Mouse (Mus musculus) intestine, postnatal 0 days (tissue): ENCODE results near the gene Kcp. TPM values are rescaled to one million over a fixed set of nuclear protein-coding genes. Genes with fewer than 3 reads are reported as not detected.

Experiments used
- ATAC-seq: fragments of 200-750 bp; cut with Nextera tagmentation; 2 replicates; pipeline ENCODE4 v1.8.0; 2017; ENCODE audit warnings: mild to moderate bottlenecking, moderate TSS enrichment, moderate library complexity
- H3K27ac ChIP-seq: fragments of 300-500 bp; sonication (generic); 2 replicates; pipeline ENCODE4 v1.5.1; 2014; ENCODE audit warnings: mild to moderate bottlenecking, low read depth, low read length, moderate library complexity
- H3K27me3 ChIP-seq: fragments of 300-500 bp; sonication (generic); replicated peaks from 2 replicates; pipeline ENCODE4 v1.6.1; 2014; ENCODE audit warnings: low read length, mixed read lengths; ENCODE audit not compliant: control insufficient read depth, insufficient read depth
- H3K36me3 ChIP-seq: fragments of 300-500 bp; sonication (generic); 2 replicates; pipeline ENCODE4 v1.6.1; 2014; ENCODE audit warnings: mild to moderate bottlenecking, moderate library complexity; ENCODE audit not compliant: control insufficient read depth, insufficient read depth
- H3K4me1 ChIP-seq: fragments of 300-500 bp; sonication (generic); replicated peaks from 2 replicates; pipeline ENCODE4 v1.6.1; 2014; ENCODE audit warnings: antibody characterized with exemption, low read length, mixed read lengths; ENCODE audit not compliant: control insufficient read depth, insufficient read depth
- H3K4me2 ChIP-seq: fragments of 300-500 bp; sonication (generic); replicated peaks from 2 replicates; pipeline ENCODE4 v1.6.1; 2014; ENCODE audit warnings: low read depth, mild to moderate bottlenecking, moderate library complexity
- H3K4me3 ChIP-seq: fragments of 300-500 bp; sonication (generic); 2 replicates; pipeline ENCODE4 v1.5.1; 2014; ENCODE audit warnings: low read depth, low read length
- H3K9ac ChIP-seq: fragments of 300-500 bp; sonication (generic); 2 replicates; pipeline ENCODE4 v1.6.1; 2014; ENCODE audit warnings: mild to moderate bottlenecking, low read depth, low read length
- H3K9me3 ChIP-seq: fragments of 300-500 bp; sonication (generic); 2 replicates; pipeline ENCODE4 v1.6.1; 2016; ENCODE audit warnings: mixed run types; ENCODE audit not compliant: control insufficient read depth
- CTCF ChIP-seq: sonication (generic); IDR thresholded peaks from 2 replicates; pipeline ENCODE4 v1.5.1; 2016; ENCODE audit warnings: low read depth, mild to moderate bottlenecking, control low read depth, antibody characterized with exemption, moderate library complexity
- WGBS: fragments of 180-500 bp; shearing (Covaris S2); extraction: QIAGEN DNeasy Blood & Tissue Kit; methylation state at CpG from one replicate; pipeline ENCODE4 v1.1.7; 2014; 5-methylcytosine and 5-hydroxymethylcytosine counted together
- polyA plus RNA-seq: library from polyadenylated mRNA; unstranded; fragments of >200 nt; fragmentation: Nextera tagmentation; extraction: Ambion mirVana; gene quantifications from 2 replicates; pipeline ENCODE4 v1.2.1, GENCODE M21; 2015

Kcp gene
- polyA plus RNA-seq, 1 experiment from 2014 or later, result 2.7 TPM

DNA sequence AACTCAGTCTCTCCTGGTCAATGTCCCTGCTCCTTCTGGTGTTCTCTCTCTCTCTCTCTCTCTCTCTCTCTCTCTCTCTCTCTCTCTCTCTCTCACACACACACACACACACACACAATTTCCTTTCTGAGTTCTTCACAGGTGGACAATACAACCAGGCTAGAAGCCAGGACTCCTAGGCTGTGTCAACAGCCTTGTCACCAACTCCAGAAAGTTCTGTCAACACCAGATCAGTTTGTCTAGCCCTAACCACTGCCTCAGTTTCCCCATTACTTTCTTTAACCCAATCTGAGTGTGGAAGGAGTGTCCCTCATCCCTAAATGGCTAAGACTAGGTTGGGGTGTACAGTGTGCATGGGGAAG is 75.1 kb downstream of the Kcp start:
- H3K4me3 ChIP-seq, result peak overlapping the region; percentile 62
- TF ChIP-seq CTCF, result no peak
- H3K4me1 ChIP-seq, result no peaks in the 10 kb centered on the region
- ATAC-seq, result no peak
- peak overlapping the region; percentile 65; the same call in 1 of the 2 replicates for H3K9ac ChIP-seq
- H3K9me3 ChIP-seq, result no peaks in the 10 kb centered on the region
- peaks cover 42% of the 10 kb centered on the region for H3K27me3 ChIP-seq
- H3K27ac ChIP-seq, result no peak overlapping the region
- H3K4me2 ChIP-seq, result peak overlapping the region; percentile 85
- no peaks in the 10 kb centered on the region for H3K36me3 ChIP-seq

DNA sequence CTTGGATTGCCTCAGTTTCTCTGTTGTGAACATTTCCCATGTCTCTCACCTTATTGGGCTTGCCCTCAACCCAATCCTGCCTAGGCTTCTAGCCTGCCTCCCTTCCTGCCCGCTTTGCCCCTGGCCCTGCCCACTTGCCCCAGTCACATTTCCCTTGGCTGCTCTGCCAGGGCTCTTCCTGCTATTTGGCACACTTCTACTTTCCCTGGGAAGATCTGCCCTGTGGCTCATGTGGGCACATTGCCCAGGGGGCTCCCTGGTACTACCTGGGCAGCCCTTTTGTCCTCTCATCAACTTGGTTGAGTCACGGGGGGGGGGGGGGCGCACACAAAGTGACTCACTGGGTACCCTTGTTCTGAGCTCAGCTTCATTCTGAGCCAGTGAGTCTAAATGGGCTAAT is 75.6 kb downstream of the Kcp start:
- Histone ChIP-seq H3K9ac (no peak overlapping the region), H3K4me3 (no peak overlapping the region), H3K4me1 (no peaks in the 10 kb centered on the region), H3K27me3 (peaks cover 42% of the 10 kb centered on the region), H3K4me2 (no peak overlapping the region), H3K36me3 (no peaks in the 10 kb centered on the region), H3K9me3 (no peaks in the 10 kb centered on the region), H3K27ac (no peak overlapping the region)
- no peak for ATAC-seq
- TF ChIP-seq CTCF, result no peak
- 66% methylated on average over 3 of the region's 3 CpGs for WGBS

DNA sequence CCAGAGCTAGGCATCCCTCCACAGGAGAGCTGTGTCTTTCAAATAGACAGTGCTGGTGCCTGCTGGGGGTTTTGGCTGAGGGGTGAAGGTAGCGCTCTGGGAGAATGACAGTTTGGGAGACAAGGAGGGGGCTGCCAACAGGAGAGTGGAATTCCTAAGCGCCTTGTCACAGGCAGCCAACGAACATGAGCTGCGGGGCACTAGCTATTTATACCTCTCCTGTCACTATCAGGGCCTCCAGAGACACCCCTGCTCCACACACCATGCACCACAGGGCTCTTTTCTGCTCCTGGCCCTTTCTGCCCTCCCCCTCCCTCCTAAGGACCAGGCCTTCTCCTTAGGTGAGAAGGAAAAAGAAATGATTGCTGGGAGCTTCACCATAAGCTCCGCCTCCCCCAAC is 76.3 kb downstream of the Kcp start:
- 53% methylated on average over 5 of the region's 5 CpGs for WGBS
- H3K4me3 ChIP-seq, result no peak overlapping the region

DNA sequence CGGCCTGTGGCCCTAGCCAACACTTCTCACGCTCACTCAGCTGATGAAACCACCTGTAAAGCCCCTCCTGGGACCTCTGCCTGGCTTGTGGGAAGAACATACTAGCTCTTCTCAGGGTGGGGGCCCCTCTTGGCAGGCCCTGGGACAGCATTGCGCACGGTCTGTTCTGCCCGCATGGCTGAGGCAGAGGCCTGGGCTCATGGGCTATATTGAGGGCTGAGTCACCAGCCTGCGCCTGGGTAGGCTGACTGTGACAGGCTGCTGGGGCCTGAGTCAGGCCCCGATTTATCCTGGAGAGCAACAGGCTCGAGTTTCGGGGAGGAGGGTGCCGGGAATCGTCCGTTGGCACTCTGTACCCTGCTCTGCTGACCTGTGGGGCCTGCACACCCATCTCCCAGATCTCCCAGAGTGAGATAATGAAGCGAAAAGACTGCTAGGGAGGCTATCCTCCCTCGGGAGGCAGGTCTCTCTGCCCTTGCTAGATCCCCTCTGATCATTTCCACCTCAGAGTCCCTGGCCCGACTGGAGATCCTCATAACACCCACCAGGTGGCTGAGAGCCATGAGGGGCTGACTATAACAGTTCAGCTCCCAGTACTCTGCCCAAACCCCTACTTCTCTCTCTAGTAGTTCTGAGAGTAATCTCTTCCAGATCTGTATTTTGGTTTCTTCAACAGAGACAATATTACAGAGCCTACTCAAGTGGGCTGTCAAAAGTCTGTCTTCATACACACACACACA is 76.9 kb downstream of the Kcp start:
- no peak for TF ChIP-seq CTCF
- Histone ChIP-seq H3K4me3 (no peak overlapping the region), H3K4me2 (no peak overlapping the region), H3K36me3 (no peaks in the 10 kb centered on the region), H3K4me1 (no peaks in the 10 kb centered on the region), H3K27me3 (peaks cover 41% of the 10 kb centered on the region), H3K9me3 (no peaks in the 10 kb centered on the region), H3K27ac (no peak overlapping the region), H3K9ac (no peak overlapping the region)
- no peak for ATAC-seq
- WGBS, result 57% methylated on average over 15 of the region's 15 CpGs

More for the DNA sequence above, 76.3 kb downstream of the Kcp start:
- H3K36me3 ChIP-seq, result no peaks in the 10 kb centered on the region
- no peak overlapping the region for H3K4me2 ChIP-seq
- no peak for TF ChIP-seq CTCF
- no peak for ATAC-seq
- H3K4me1 ChIP-seq, result no peaks in the 10 kb centered on the region
- H3K27me3 ChIP-seq, result peaks cover 42% of the 10 kb centered on the region
- no peak overlapping the region for H3K9ac ChIP-seq
- no peak overlapping the region for H3K27ac ChIP-seq
- H3K9me3 ChIP-seq, result no peaks in the 10 kb centered on the region

DNA sequence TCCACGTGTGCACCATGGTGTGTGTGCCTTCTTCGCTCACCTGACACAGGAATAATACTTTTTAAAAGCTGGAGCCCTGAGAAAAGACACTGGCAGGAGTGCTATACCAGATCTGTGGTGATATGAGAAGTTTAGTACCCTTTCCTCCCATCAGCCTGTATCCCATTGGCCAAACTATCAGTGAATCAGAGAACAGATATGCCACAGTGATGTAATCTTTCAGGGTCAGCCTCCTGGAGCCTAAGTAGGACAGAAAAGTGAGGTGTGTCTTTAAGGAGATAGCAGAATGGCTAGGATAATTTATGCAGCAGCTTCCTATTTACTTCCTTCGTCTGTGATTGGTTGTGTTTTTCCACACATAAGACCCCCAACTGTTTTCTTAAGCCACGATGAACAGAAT is 79.6 kb downstream of the Kcp start:
- H3K4me1 ChIP-seq, result no peaks in the 10 kb centered on the region
- no peak overlapping the region for H3K4me2 ChIP-seq
- ATAC-seq, result no peak
- no peak overlapping the region for H3K27ac ChIP-seq
- TF ChIP-seq CTCF, result no peak
- H3K9me3 ChIP-seq, result no peaks in the 10 kb centered on the region
- peaks cover 16% of the 10 kb centered on the region for H3K27me3 ChIP-seq
- WGBS, result 64% methylated on average over 4 of the region's 4 CpGs
- no peak overlapping the region for H3K9ac ChIP-seq
- no peak overlapping the region for H3K4me3 ChIP-seq
- no peaks in the 10 kb centered on the region for H3K36me3 ChIP-seq

DNA sequence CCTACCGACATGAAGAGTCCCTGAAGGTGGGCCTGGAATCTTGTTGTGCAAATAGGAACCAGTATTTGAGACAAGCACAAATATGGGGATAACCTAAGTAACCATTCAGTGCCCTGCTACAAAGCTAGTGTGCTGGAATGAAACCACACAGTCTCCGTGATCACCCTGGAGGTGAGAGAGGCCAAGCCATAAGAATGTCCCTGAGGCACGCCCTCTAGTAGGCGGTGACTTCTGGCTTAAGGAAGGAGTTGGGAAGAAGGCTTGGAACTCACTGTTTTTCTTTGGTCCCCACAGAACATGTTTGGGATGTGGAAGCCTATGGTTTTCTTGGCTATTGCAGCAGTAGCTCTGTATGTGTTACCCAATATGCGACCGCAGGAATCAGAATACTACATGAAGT is 81.4 kb downstream of the Kcp start:
- H3K27me3 ChIP-seq, result no peaks in the 10 kb centered on the region
- ATAC-seq, result no peak

More for the DNA sequence above, 81.4 kb downstream of the Kcp start:
- Histone ChIP-seq H3K9ac (no peak overlapping the region), H3K27ac (no peak overlapping the region), H3K4me2 (no peak overlapping the region), H3K36me3 (no peaks in the 10 kb centered on the region), H3K9me3 (no peaks in the 10 kb centered on the region), H3K4me3 (no peak overlapping the region), H3K4me1 (no peaks in the 10 kb centered on the region)
- TF ChIP-seq CTCF, result no peak
- WGBS, result 65% methylated on average over 6 of the region's 6 CpGs
